Mouse (Mus musculus) embryonic facial prominence, embryonic 13.5 days (tissue): ENCODE data around the gene Epha3. TPM values are rescaled to one million over a fixed set of nuclear protein-coding genes. Genes with fewer than 3 reads are reported as not detected.
A peak's percentile ranks its signal among the peaks of the same experiment; 100 is the strongest.

ENCODE experiments used
- ATAC-seq: fragments of 200-750 bp; cut with Nextera tagmentation; 2 replicates; pipeline ENCODE4 v1.8.0; 2017; ENCODE audit warnings: low read depth; ENCODE audit not compliant: insufficient number of reproducible peaks, insufficient read depth, low FRiP score, low TSS enrichment
- H3K27ac ChIP-seq: fragments of 300-500 bp; sonication (generic); 2 replicates; pipeline ENCODE4 v1.5.1; 2015; ENCODE audit warnings: moderate library complexity, mild to moderate bottlenecking, inconsistent platforms
- H3K27me3 ChIP-seq: fragments of 300-500 bp; sonication (generic); 2 replicates; pipeline ENCODE4 v1.6.1; 2015; ENCODE audit warnings: mild to moderate bottlenecking, inconsistent platforms
- H3K36me3 ChIP-seq: fragments of 300-500 bp; sonication (generic); 2 replicates; pipeline ENCODE4 v1.6.1; 2015; ENCODE audit warnings: mild to moderate bottlenecking, inconsistent platforms
- H3K4me1 ChIP-seq: fragments of 300-500 bp; sonication (generic); 2 replicates; pipeline ENCODE4 v1.6.1; 2015; ENCODE audit warnings: inconsistent platforms
- H3K4me2 ChIP-seq: fragments of 300-500 bp; sonication (generic); 2 replicates; pipeline ENCODE4 v1.6.1; 2015; ENCODE audit warnings: moderate library complexity, mild to moderate bottlenecking, inconsistent platforms
- H3K4me3 ChIP-seq: fragments of 300-500 bp; sonication (generic); 2 replicates; pipeline ENCODE4 v1.5.1; 2015; ENCODE audit warnings: mild to moderate bottlenecking, inconsistent platforms
- H3K9ac ChIP-seq: fragments of 300-500 bp; sonication (generic); 2 replicates; pipeline ENCODE4 v1.6.1; 2015; ENCODE audit warnings: mild to moderate bottlenecking, inconsistent platforms
- H3K9me3 ChIP-seq: fragments of 300-500 bp; sonication (generic); 2 replicates; pipeline ENCODE4 v1.6.1; 2016; ENCODE audit warnings: inconsistent platforms
- WGBS: fragments of 180-500 bp; shearing (Covaris S2); methylation state at CpG from one replicate; pipeline ENCODE4 v1.1.7; 2015; ENCODE audit warnings: mixed read lengths; 5-methylcytosine and 5-hydroxymethylcytosine counted together
- polyA plus RNA-seq: library from polyadenylated mRNA; unstranded; fragments of >200 nt; fragmentation: Nextera tagmentation; extraction: Ambion mirVana; gene quantifications from 2 replicates; pipeline ENCODE4 v1.2.1, GENCODE M21; 2015

The Epha3 gene
- polyA plus RNA-seq, 1 experiment from 2014 or later, result 72.2 TPM

DNA sequence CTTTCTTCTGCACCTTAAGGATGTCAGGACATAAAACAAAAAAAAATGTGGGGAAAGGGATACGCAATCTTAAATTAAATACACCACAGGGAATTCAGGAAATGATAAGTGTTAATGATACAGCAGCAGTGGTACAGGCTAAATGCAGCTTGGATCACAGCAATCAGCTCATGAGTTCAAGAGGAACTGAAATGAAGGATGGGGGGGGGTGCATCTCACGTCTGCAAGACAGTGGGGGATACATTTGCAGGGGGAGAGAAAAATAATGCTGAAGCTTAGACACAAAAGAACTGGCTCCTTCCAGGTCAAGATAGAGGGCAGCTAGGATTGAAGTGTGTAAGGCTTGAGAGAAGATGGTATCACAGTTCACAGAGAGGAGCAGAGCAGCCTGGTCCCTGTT is 42.8 kb downstream of the Epha3 start:
- H3K27ac ChIP-seq, result no peak overlapping the region
- no peak overlapping the region for H3K4me3 ChIP-seq
- H3K4me1 ChIP-seq, result peaks cover 7% of the 10 kb centered on the region; the same call in 1 of the 2 replicates
- H3K36me3 ChIP-seq, result no peaks in the 10 kb centered on the region
- no peak overlapping the region for H3K4me2 ChIP-seq
- no peak for ATAC-seq
- H3K27me3 ChIP-seq, result no peaks in the 10 kb centered on the region
- 54% methylated on average over 2 of the region's 2 CpGs for WGBS
- no peaks in the 10 kb centered on the region for H3K9me3 ChIP-seq
- no peak overlapping the region for H3K9ac ChIP-seq

DNA sequence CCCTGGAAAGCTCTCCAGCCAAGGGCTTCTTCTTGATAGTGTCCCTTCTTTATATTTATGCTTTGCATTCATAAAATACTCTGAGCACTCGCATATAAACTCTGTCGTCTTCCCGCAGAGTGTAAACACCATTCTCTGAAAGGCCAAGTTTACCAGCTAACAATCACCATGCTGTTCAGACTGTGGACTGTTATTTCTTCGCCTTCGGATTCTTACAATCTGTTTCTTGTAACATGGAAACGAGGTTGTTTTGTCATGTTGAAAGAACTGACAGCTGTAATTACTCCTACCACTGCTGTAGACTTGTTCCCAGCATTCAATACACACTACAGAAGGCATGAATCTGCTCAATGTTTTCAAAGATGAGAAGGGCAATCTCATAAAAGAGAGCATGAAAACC is 46.4 kb downstream of the Epha3 start:
- no peak overlapping the region for H3K4me3 ChIP-seq
- peaks cover 7% of the 10 kb centered on the region; the same call in 1 of the 2 replicates for H3K4me1 ChIP-seq
- no peaks in the 10 kb centered on the region for H3K9me3 ChIP-seq
- H3K27ac ChIP-seq, result peak overlapping the region; percentile 29; the same call in 1 of the 2 replicates
- no peaks in the 10 kb centered on the region for H3K27me3 ChIP-seq
- H3K36me3 ChIP-seq, result no peaks in the 10 kb centered on the region
- WGBS, result 44% methylated on average over 6 of the region's 6 CpGs
- ATAC-seq, result no peak
- peak overlapping the region; percentile 26 for H3K4me2 ChIP-seq
- H3K9ac ChIP-seq, result no peak overlapping the region

DNA sequence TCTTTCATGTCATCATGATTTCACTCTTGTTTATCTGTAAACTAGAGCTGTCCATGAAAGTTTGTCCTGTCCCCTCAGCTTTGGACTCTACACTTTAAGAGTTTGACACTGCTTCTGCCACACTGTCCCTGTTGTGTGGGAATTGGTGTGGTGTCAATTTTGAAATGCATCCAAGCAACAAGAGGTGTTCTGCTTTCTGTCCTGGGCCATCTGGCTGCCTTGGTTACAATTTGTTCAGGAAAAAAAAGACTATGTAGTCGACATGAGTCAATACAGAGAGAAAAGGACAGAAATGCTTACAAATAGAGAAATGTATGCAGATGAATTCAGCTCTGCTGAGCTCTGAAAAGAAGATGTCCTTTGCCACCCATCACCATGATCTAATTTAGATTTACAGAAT is 47.3 kb downstream of the Epha3 start:
- Histone ChIP-seq H3K4me3 (no peak overlapping the region), H3K9me3 (no peaks in the 10 kb centered on the region), H3K4me2 (no peak overlapping the region), H3K36me3 (no peaks in the 10 kb centered on the region), H3K27ac (no peak overlapping the region), H3K27me3 (no peaks in the 10 kb centered on the region), H3K4me1 (peaks cover 7% of the 10 kb centered on the region; the same call in 1 of the 2 replicates), H3K9ac (no peak overlapping the region)
- 37% methylated on average over 1 of the region's 1 CpGs for WGBS
- no peak for ATAC-seq

DNA sequence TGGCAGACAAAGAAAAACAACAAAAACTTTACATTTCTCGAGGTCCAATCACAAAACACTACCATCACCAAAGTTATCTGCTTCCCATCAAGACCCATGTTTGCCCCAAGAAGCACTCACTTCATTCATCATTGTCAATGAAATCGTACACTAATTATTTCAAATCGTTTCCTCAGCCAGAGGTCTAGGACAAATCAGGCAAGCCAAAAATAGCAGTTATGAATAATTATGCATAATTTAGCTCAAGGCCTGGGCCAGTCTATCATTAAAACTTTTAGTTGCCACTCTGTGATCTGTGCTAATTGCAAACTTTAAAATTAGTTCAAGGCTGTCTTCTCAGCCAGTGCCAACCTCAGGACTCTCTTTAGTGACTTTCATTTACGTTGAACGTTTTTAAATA is 54.1 kb downstream of the Epha3 start:
- 58% methylated on average over 5 of the region's 5 CpGs for WGBS
- no peak overlapping the region for H3K4me3 ChIP-seq
- no peaks in the 10 kb centered on the region for H3K36me3 ChIP-seq
- H3K27me3 ChIP-seq, result no peaks in the 10 kb centered on the region
- H3K9ac ChIP-seq, result no peak overlapping the region
- no peak for ATAC-seq
- no peak overlapping the region for H3K4me2 ChIP-seq
- no peaks in the 10 kb centered on the region for H3K4me1 ChIP-seq
- H3K27ac ChIP-seq, result no peak overlapping the region
- H3K9me3 ChIP-seq, result no peaks in the 10 kb centered on the region

DNA sequence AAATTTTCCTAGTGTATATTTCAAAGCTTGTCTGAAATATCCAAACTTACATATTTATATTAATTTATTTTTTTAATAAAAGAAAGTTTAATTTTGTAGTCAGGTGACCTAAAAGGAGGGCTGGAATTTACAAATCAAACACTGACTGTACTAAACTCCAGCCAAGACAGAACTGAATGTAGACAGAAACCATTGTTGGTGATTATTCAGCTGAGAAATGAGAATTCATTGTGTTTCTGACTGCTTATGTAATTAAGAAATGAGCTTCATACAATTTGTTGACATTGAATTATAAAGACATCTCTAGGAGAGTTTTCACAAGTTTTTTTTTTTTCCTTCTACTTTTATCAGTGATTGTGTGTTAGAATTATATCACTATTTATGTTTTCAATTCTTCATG is 55.0 kb downstream of the Epha3 start:
- no peak overlapping the region for H3K4me3 ChIP-seq
- H3K27ac ChIP-seq, result no peak overlapping the region
- H3K27me3 ChIP-seq, result no peaks in the 10 kb centered on the region
- ATAC-seq, result no peak
- no peaks in the 10 kb centered on the region for H3K36me3 ChIP-seq
- H3K9me3 ChIP-seq, result no peaks in the 10 kb centered on the region
- H3K4me1 ChIP-seq, result no peaks in the 10 kb centered on the region
- no peak overlapping the region for H3K4me2 ChIP-seq
- H3K9ac ChIP-seq, result no peak overlapping the region

DNA sequence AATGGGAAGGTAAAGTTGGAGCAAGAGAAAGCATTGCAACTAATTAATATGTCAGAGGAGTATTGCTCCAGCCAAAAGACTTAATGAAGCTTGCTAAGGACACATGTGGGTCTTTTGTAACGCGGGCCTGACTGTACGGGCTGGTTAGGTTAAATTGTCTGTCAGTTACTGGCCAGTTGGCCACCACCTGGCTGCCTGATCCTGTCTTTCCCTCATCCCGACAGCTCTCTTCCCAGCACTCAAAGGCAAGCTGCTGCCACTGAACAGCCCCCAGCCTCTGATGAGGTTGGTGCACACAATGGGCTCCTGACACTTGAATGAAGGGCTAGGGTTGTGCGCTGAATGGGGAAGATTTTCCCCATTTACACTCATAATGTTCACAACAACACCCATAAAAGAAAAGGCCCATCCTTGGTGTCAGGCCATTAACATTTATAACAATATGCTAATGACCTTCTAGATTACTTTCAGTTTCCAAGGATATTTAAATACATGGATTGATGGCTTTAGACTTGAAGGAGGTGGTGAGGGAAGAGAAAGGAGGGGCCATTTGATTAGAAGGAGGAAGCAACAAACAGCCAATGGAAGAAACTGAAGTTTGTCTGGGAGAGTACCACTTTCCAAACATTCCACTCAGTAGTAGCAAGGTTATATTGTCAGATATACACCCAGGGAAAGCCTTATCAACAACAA is 57.4 kb downstream of the Epha3 start:
- Histone ChIP-seq H3K36me3 (no peaks in the 10 kb centered on the region), H3K27me3 (no peaks in the 10 kb centered on the region), H3K9ac (no peak overlapping the region), H3K27ac (no peak overlapping the region), H3K4me2 (no peak overlapping the region), H3K4me3 (no peak overlapping the region), H3K4me1 (no peaks in the 10 kb centered on the region), H3K9me3 (no peaks in the 10 kb centered on the region)
- WGBS, result 65% methylated on average over 5 of the region's 5 CpGs
- no peak for ATAC-seq

DNA sequence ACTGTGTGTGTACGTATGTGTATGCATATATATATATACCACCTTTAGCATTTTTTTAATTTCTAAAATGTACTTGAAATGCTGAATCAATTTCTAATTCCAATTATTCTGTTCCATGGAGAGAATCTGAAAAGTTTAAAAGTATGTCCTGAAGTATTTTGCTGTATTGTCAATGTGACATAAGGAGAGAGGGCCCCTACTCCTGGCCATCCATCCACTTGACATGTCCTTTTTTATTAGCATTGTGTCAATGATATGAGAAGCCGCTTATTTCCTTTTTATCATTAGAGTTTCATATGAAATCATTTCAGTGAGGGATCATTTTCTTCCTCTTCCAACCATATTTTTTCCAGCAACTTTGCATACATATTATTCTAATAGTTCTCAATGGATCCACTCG is 58.0 kb downstream of the Epha3 start:
- no peaks in the 10 kb centered on the region for H3K27me3 ChIP-seq
- no peak overlapping the region for H3K4me2 ChIP-seq
- no peak overlapping the region for H3K9ac ChIP-seq
- no peaks in the 10 kb centered on the region for H3K4me1 ChIP-seq
- H3K36me3 ChIP-seq, result no peaks in the 10 kb centered on the region
- no peak overlapping the region for H3K4me3 ChIP-seq
- ATAC-seq, result no peak
- no peaks in the 10 kb centered on the region for H3K9me3 ChIP-seq
- 92% methylated on average over 3 of the region's 3 CpGs for WGBS
- no peak overlapping the region for H3K27ac ChIP-seq

DNA sequence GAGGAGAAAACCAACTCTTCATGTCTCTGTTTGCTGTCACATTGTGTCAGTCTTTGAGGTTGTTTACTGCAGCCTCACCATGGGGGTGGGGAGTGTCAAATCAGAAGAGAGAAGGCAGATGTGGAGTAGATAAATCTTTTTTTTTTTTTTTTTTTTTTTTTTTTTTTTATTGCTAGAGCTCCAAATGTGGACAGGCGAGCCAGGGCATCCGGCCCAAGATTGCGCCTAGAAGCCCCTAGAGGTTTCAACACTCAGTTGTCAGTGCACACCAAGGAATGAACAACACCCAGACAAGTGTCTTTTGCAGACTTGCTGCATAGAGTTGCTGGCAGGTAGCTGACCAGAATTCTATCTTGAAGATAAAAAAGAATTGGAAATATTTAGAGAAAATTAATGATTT is 62.5 kb downstream of the Epha3 start:
- no peak overlapping the region for H3K27ac ChIP-seq
- 91% methylated on average over 3 of the region's 3 CpGs for WGBS
- H3K9ac ChIP-seq, result no peak overlapping the region
- no peak overlapping the region for H3K4me3 ChIP-seq
- H3K4me2 ChIP-seq, result no peak overlapping the region
- no peaks in the 10 kb centered on the region for H3K36me3 ChIP-seq
- ATAC-seq, result no peak
- no peaks in the 10 kb centered on the region for H3K4me1 ChIP-seq
- no peaks in the 10 kb centered on the region for H3K27me3 ChIP-seq
- H3K9me3 ChIP-seq, result no peaks in the 10 kb centered on the region

DNA sequence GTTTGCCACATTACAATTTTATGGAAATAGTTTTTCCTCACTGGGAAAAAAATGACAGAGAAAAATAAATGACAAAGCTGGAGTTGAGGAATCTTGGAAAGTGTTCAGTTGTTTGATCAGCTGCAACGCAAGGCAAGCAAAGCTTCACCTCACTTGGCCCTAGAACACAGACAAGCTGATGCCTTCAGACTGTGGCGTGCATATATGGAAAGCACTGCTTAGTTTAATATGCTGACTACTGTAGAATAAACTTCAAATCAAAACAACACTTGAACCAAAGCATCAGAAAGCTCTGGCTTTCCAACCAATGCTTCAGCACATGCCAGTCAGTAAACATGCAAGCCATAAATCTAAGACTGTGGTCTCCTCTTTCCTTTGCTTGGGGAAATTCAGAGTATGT is 65.6 kb downstream of the Epha3 start:
- Histone ChIP-seq H3K27me3 (no peaks in the 10 kb centered on the region), H3K27ac (no peak overlapping the region), H3K9me3 (no peaks in the 10 kb centered on the region), H3K36me3 (no peaks in the 10 kb centered on the region), H3K9ac (no peak overlapping the region), H3K4me1 (0 out of 2 replicates have a peak, but pooled peaks cover 5% of the 10 kb centered on the region), H3K4me2 (no peak overlapping the region), H3K4me3 (no peak overlapping the region)
- WGBS, result 65% methylated on average over 2 of the region's 2 CpGs
- no peak for ATAC-seq

DNA sequence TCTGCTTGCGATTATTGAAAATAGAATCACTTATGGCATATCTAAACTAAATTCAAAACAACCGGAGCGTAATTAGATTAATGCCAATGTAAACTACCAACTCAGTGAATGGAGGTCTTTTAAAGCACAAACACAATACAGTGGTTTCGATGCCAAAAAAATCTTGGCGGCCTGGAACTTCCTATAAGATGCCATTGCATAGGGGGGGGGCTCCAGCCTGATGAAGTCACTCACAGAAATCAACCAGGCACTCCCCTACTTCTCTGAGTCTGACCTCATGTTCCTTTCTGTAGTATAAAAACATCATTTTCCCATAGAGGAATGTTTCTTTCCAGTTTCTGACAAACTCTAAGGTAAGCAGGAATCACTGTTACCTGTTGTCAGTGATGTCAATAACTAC is 69.7 kb downstream of the Epha3 start:
- H3K27me3 ChIP-seq, result no peaks in the 10 kb centered on the region
- H3K9ac ChIP-seq, result no peak overlapping the region
- H3K4me2 ChIP-seq, result no peak overlapping the region
- H3K9me3 ChIP-seq, result no peaks in the 10 kb centered on the region
- H3K4me3 ChIP-seq, result no peak overlapping the region
- ATAC-seq, result 0 out of 2 replicates have a peak, but pooled peaks have one; percentile 56
- H3K4me1 ChIP-seq, result peaks cover 8% of the 10 kb centered on the region; the same call in 1 of the 2 replicates
- no peaks in the 10 kb centered on the region for H3K36me3 ChIP-seq
- peak overlapping the region; percentile 33; the same call in 1 of the 2 replicates for H3K27ac ChIP-seq
- WGBS, result 48% methylated on average over 5 of the region's 5 CpGs

DNA sequence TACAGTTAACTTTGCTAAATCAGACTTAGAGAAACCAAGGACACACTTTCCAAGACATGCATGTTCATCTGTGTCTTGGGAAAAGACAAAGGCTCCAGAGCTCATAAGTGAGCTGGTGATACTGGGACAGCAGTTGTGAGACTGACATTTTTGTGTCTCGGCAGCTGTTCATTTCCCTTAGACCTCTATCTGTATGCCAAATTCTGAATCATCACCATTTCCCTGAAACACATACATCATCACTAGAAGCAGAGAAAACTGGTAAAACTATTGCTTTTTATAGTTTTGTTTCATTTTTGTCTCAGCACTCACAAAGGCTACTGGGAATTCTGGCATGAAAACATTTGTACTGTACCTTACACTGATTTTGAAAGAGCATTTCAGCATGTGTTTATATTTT is 70.2 kb downstream of the Epha3 start:
- H3K4me2 ChIP-seq, result no peak overlapping the region
- 35% methylated on average over 1 of the region's 1 CpGs for WGBS
- peaks cover 8% of the 10 kb centered on the region; the same call in 1 of the 2 replicates for H3K4me1 ChIP-seq
- H3K27ac ChIP-seq, result peak overlapping the region; percentile 77
- H3K9me3 ChIP-seq, result no peaks in the 10 kb centered on the region
- no peaks in the 10 kb centered on the region for H3K36me3 ChIP-seq
- H3K9ac ChIP-seq, result no peak overlapping the region
- H3K4me3 ChIP-seq, result no peak overlapping the region
- H3K27me3 ChIP-seq, result no peaks in the 10 kb centered on the region
- ATAC-seq, result no peak

DNA sequence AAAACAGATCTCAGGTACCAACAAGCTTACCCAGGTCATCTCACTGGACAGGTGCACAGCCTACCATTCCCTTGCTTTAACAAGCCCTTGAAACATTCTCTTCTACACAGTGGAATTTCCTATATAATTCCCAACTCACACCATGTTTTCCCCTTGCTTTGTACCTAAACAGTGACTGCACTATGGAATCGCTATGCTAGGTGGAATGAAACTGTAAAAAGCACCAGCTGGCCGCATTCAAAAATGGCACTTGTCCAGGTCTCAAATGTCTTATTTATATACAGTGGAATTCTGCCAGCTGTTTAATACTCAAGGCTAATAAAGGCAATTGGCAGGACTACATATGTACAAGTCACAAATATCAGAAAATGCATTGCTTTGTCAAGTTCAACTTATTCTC is 71.9 kb downstream of the Epha3 start:
- Histone ChIP-seq H3K4me1 (peaks cover 8% of the 10 kb centered on the region; the same call in 1 of the 2 replicates), H3K9me3 (no peaks in the 10 kb centered on the region), H3K27ac (no peak overlapping the region), H3K27me3 (no peaks in the 10 kb centered on the region), H3K9ac (no peak overlapping the region), H3K36me3 (no peaks in the 10 kb centered on the region), H3K4me2 (no peak overlapping the region), H3K4me3 (no peak overlapping the region)
- 67% methylated on average over 2 of the region's 2 CpGs for WGBS
- no peak for ATAC-seq
